Mouse (Mus musculus) limb, embryonic 12.5 days (tissue): ENCODE data around the gene Foxo3. TPM values are rescaled to one million over a fixed set of nuclear protein-coding genes. Genes with fewer than 3 reads are reported as not detected.

Source experiments
- ATAC-seq: fragments of 200-750 bp; cut with Nextera tagmentation; 2 replicates; pipeline ENCODE4 v1.8.0; 2017; ENCODE audit warnings: low read depth, moderate TSS enrichment; ENCODE audit not compliant: insufficient number of reproducible peaks, insufficient read depth, low FRiP score, low TSS enrichment
- H3K27ac ChIP-seq: fragments of 300-500 bp; sonication (generic); 2 replicates; pipeline ENCODE4 v1.5.1; 2016; ENCODE audit warnings: mild to moderate bottlenecking, moderate library complexity
- H3K27me3 ChIP-seq: fragments of 300-500 bp; sonication (generic); 2 replicates; pipeline ENCODE4 v1.6.1; 2016; ENCODE audit warnings: mild to moderate bottlenecking, moderate library complexity
- H3K36me3 ChIP-seq: fragments of 300-500 bp; sonication (generic); 2 replicates; pipeline ENCODE4 v1.6.1; 2016; ENCODE audit warnings: mild to moderate bottlenecking, moderate library complexity
- H3K4me1 ChIP-seq: fragments of 300-500 bp; sonication (generic); replicated peaks from 2 replicates; pipeline ENCODE4 v1.6.1; 2016
- H3K4me2 ChIP-seq: fragments of 300-500 bp; sonication (generic); 2 replicates; pipeline ENCODE4 v1.6.1; 2016; ENCODE audit warnings: mild to moderate bottlenecking, moderate library complexity
- H3K4me3 ChIP-seq: fragments of 300-500 bp; sonication (generic); replicated peaks from 2 replicates; pipeline ENCODE4 v1.5.1; 2016; ENCODE audit warnings: mild to moderate bottlenecking
- H3K9ac ChIP-seq: fragments of 300-500 bp; sonication (generic); replicated peaks from 2 replicates; pipeline ENCODE4 v1.6.1; 2016; ENCODE audit warnings: mild to moderate bottlenecking, moderate library complexity
- H3K9me3 ChIP-seq: fragments of 300-500 bp; sonication (generic); 2 replicates; pipeline ENCODE4 v1.6.1; 2016; ENCODE audit warnings: mild to moderate bottlenecking, moderate library complexity
- WGBS: fragments of 180-500 bp; shearing (Covaris S2); methylation state at CpG from one replicate; pipeline ENCODE4 v1.1.7; 2016; 5-methylcytosine and 5-hydroxymethylcytosine counted together
- polyA plus RNA-seq: library from polyadenylated mRNA; unstranded; fragments of >200 nt; fragmentation: Nextera tagmentation; extraction: Ambion mirVana; gene quantifications from 2 replicates; pipeline ENCODE4 v1.2.1, GENCODE M21; 2016

The Foxo3 gene
- polyA plus RNA-seq, 1 experiment from 2014 or later, result 6.3 TPM

DNA sequence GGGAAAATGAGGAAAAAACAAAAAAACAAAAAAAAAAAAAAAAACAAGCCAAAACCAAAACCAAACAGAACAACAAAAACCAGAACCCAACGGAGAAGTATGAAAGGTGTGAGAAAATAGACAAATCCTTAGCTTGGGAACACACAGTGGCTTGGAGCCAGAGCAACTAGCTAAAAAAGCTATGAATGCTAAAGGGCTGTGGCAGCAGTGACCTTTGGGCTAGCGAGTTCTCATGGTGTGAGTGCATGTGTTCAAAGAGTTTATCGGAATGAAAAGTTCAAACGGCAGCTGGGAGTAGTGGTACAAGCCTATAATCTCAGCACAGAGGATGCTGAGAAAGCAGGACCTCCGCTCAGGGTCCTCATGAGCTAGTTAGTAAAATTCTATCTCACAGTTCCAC is 12.4 kb downstream of the Foxo3 start:
- H3K9me3 ChIP-seq, result no peaks in the 10 kb centered on the region
- H3K4me2 ChIP-seq, result no peak overlapping the region

GRCm38 (mm10) chr10:42263701-42264100 is 12.9 kb downstream of the Foxo3 start:
- no peak for ATAC-seq
- Histone ChIP-seq H3K4me1 (peaks cover 8% of the 10 kb centered on the region; the same call in 1 of the 2 replicates), H3K4me3 (no peak overlapping the region), H3K36me3 (peaks cover 49% of the 10 kb centered on the region), H3K9me3 (no peaks in the 10 kb centered on the region), H3K9ac (no peak overlapping the region), H3K27ac (no peak overlapping the region), H3K27me3 (no peaks in the 10 kb centered on the region), H3K4me2 (no peak overlapping the region)
- 51% methylated on average over 8 of the region's 8 CpGs for WGBS

More for the DNA sequence above, 12.4 kb downstream of the Foxo3 start:
- 73% methylated on average over 5 of the region's 5 CpGs for WGBS
- Histone ChIP-seq H3K4me1 (peaks cover 10% of the 10 kb centered on the region), H3K4me3 (no peak overlapping the region), H3K9ac (no peak overlapping the region), H3K27me3 (no peaks in the 10 kb centered on the region), H3K36me3 (peaks cover 54% of the 10 kb centered on the region), H3K27ac (no peak overlapping the region)
- ATAC-seq, result no peak

- Histone ChIP-seq H3K9ac (no peak overlapping the region), H3K4me3 (no peak overlapping the region), H3K9me3 (no peaks in the 10 kb centered on the region), H3K36me3 (peaks cover 38% of the 10 kb centered on the region), H3K27me3 (no peaks in the 10 kb centered on the region), H3K27ac (no peak overlapping the region), H3K4me2 (no peak overlapping the region), H3K4me1 (0 out of 2 replicates have a peak, but pooled peaks cover 8% of the 10 kb centered on the region)
- no peak for ATAC-seq
- 96% methylated on average over 3 of the region's 3 CpGs for WGBS
These were observed 14.5 kb downstream of the Foxo3 start for GRCm38 (mm10) chr10:42262061-42262460.

DNA sequence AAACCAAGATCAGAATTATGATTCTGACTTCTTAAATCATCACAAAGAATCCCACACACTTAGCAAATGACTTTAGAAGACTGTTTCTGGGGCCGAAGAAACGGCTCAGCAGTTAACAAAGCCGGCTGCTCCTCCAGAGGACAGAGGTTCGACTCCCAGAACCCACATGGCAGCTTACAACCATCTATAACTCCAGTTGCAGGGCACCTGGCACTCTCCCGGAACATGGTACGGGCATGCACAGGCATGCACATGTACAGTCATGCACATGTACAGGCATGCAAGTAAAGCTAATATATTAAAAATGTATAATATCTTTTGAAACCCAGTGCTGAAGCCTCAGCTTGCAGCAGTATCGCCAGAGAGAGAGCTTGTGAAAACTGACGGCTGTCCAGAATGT is 15.5 kb downstream of the Foxo3 start:
- H3K4me1 ChIP-seq, result 0 out of 2 replicates have a peak, but pooled peaks cover 8% of the 10 kb centered on the region
- 95% methylated on average over 8 of the region's 8 CpGs for WGBS

GRCm38 (mm10) chr10:42260523-42260922 is 16.0 kb downstream of the Foxo3 start:
- Histone ChIP-seq H3K27ac (no peak overlapping the region), H3K9me3 (no peaks in the 10 kb centered on the region), H3K4me3 (no peak overlapping the region), H3K27me3 (no peaks in the 10 kb centered on the region), H3K36me3 (peaks cover 23% of the 10 kb centered on the region), H3K4me2 (no peak overlapping the region), H3K9ac (no peak overlapping the region), H3K4me1 (0 out of 2 replicates have a peak, but pooled peaks cover 8% of the 10 kb centered on the region)
- ATAC-seq, result no peak
- WGBS, result 70% methylated on average over 8 of the region's 8 CpGs

More for the DNA sequence above, 15.5 kb downstream of the Foxo3 start:
- Histone ChIP-seq H3K27ac (no peak overlapping the region), H3K27me3 (no peaks in the 10 kb centered on the region), H3K9me3 (no peaks in the 10 kb centered on the region), H3K4me3 (no peak overlapping the region), H3K4me2 (no peak overlapping the region), H3K36me3 (peaks cover 29% of the 10 kb centered on the region), H3K9ac (no peak overlapping the region)
- ATAC-seq, result no peak

GRCm38 (mm10) chr10:42259602-42260001 is 17.0 kb downstream of the Foxo3 start:
- Histone ChIP-seq H3K36me3 (peaks cover 15% of the 10 kb centered on the region), H3K4me1 (peaks cover 9% of the 10 kb centered on the region), H3K27me3 (no peaks in the 10 kb centered on the region), H3K9ac (no peak overlapping the region), H3K27ac (no peak overlapping the region), H3K9me3 (no peaks in the 10 kb centered on the region), H3K4me3 (no peak overlapping the region), H3K4me2 (no peak overlapping the region)
- WGBS, result 65% methylated on average over 4 of the region's 4 CpGs
- no peak for ATAC-seq

GRCm38 (mm10) chr10:42257985-42258384 is 18.6 kb downstream of the Foxo3 start:
- no peak overlapping the region for H3K27ac ChIP-seq
- H3K36me3 ChIP-seq, result peaks cover 10% of the 10 kb centered on the region
- peaks cover 20% of the 10 kb centered on the region for H3K4me1 ChIP-seq
- no peak overlapping the region for H3K9ac ChIP-seq
- no peaks in the 10 kb centered on the region for H3K9me3 ChIP-seq
- no peak for ATAC-seq
- 96% methylated on average over 7 of the region's 7 CpGs for WGBS
- no peak overlapping the region for H3K4me2 ChIP-seq
- no peaks in the 10 kb centered on the region for H3K27me3 ChIP-seq
- H3K4me3 ChIP-seq, result no peak overlapping the region

DNA sequence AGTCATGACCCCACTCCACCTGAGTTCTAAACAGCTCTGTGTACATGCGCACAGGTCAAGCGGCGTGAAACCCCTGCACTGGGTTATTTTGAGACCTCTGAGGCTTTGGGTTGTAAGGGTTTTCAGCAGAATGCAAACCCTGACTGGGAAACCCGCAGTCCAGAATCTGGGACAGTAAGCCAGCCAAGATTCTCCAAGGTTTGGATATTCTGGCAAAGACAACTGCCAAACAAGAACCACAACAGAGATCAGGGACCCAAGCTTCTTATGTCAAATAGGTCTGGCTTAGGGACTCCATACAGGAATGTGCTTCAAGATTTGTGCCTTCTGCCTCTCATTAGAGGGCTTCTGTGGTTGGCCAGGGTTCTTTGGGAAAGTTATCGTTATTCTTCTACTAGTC is 21.8 kb downstream of the Foxo3 start:
- Histone ChIP-seq H3K4me2 (no peak overlapping the region), H3K4me3 (no peak overlapping the region), H3K27ac (no peak overlapping the region), H3K27me3 (no peaks in the 10 kb centered on the region), H3K4me1 (peaks cover 47% of the 10 kb centered on the region), H3K9me3 (no peaks in the 10 kb centered on the region), H3K9ac (no peak overlapping the region), H3K36me3 (peaks cover 10% of the 10 kb centered on the region)
- ATAC-seq, result no peak
- 89% methylated on average over 5 of the region's 5 CpGs for WGBS

DNA sequence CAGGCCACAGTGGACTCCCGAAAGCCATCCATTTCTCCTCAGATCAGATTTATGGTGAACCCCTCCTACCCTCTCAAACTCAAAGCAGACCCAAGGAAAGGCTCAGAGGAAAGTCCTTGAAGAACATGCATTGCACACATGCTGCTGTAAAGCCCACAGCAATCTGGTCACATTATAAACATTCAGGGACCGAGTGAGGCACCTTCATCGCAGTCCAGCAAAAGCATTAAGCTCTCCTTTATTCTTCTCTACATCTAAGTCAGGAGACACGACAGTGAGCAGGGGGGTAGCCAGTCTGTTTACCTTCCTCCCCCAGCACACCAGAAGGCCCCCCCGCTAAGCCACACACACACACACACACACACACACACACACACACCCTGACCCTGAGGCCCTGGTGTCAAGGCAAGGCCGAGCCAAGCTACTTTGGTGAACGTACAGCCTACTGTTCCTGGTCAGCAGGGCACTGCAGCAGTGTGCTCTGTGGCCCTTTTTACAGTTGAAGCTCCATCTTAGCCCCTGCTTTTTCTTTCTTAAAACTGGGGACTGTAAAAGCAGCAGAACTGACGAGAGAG is 24.7 kb downstream of the Foxo3 start:
- Histone ChIP-seq H3K9me3 (no peaks in the 10 kb centered on the region), H3K27ac (peak overlapping the region; percentile 85), H3K4me2 (peak overlapping the region; percentile 19), H3K4me3 (no peak overlapping the region), H3K27me3 (no peaks in the 10 kb centered on the region), H3K36me3 (no peaks in the 10 kb centered on the region), H3K9ac (no peak overlapping the region), H3K4me1 (peaks cover 73% of the 10 kb centered on the region)
- WGBS, result 15% methylated on average over 8 of the region's 8 CpGs
- no peak for ATAC-seq

GRCm38 (mm10) chr10:42251203-42251602 is 25.4 kb downstream of the Foxo3 start:
- H3K27ac ChIP-seq, result peak overlapping the region; percentile 85
- H3K36me3 ChIP-seq, result no peaks in the 10 kb centered on the region
- H3K27me3 ChIP-seq, result no peaks in the 10 kb centered on the region
- no peaks in the 10 kb centered on the region for H3K9me3 ChIP-seq
- ATAC-seq, result peak; percentile 76; the same call in 1 of the 2 replicates
- peaks cover 80% of the 10 kb centered on the region for H3K4me1 ChIP-seq
- H3K4me3 ChIP-seq, result no peak overlapping the region
- peak overlapping the region; percentile 5; the same call in 1 of the 2 replicates for H3K4me2 ChIP-seq
- 25% methylated on average over 7 of the region's 7 CpGs for WGBS
- no peak overlapping the region for H3K9ac ChIP-seq

GRCm38 (mm10) chr10:42249965-42250364 is 26.6 kb downstream of the Foxo3 start:
- Histone ChIP-seq H3K27ac (no peak overlapping the region), H3K27me3 (no peaks in the 10 kb centered on the region), H3K4me1 (peaks cover 92% of the 10 kb centered on the region), H3K9me3 (no peaks in the 10 kb centered on the region), H3K4me2 (no peak overlapping the region), H3K36me3 (no peaks in the 10 kb centered on the region), H3K4me3 (no peak overlapping the region), H3K9ac (no peak overlapping the region)
- 65% methylated on average over 2 of the region's 2 CpGs for WGBS
- ATAC-seq, result no peak

GRCm38 (mm10) chr10:42248644-42249043 is 27.9 kb downstream of the Foxo3 start:
- 74% methylated on average over 5 of the region's 5 CpGs for WGBS
- no peaks in the 10 kb centered on the region for H3K9me3 ChIP-seq
- no peak overlapping the region for H3K4me3 ChIP-seq
- no peaks in the 10 kb centered on the region for H3K27me3 ChIP-seq
- H3K36me3 ChIP-seq, result no peaks in the 10 kb centered on the region
- H3K4me1 ChIP-seq, result peaks cover 86% of the 10 kb centered on the region
- no peak overlapping the region for H3K9ac ChIP-seq
- H3K27ac ChIP-seq, result no peak overlapping the region
- no peak for ATAC-seq
- H3K4me2 ChIP-seq, result no peak overlapping the region
